Mouse (Mus musculus) spleen, adult 2 months (tissue): ENCODE data around the gene Hba-a2.

Source experiments
- CTCF ChIP-seq: fragments of 200-500 bp; IDR thresholded peaks from 2 replicates; pipeline ENCODE4 v1.5.1; 2011; ENCODE audit warnings: mild to moderate bottlenecking, inconsistent platforms; ENCODE audit not compliant: insufficient read depth, insufficient read length, insufficient replicate concordance; ENCODE audit errors: extremely low read depth
- POLR2A ChIP-seq: fragments of 200-500 bp; IDR thresholded peaks from 2 replicates; pipeline ENCODE4 v1.6.1; 2011; ENCODE audit warnings: low read depth, low read length, inconsistent platforms

GRCm38 (mm10) chr11:32277736-32278457 is 18.4 kb upstream of the Hba-a2 start:
- no peak for TF ChIP-seq CTCF
- TF ChIP-seq POLR2A = no peak
